Comparison of ENCODE assay signal across 13 mouse cellular contexts in the genomic region with DNA sequence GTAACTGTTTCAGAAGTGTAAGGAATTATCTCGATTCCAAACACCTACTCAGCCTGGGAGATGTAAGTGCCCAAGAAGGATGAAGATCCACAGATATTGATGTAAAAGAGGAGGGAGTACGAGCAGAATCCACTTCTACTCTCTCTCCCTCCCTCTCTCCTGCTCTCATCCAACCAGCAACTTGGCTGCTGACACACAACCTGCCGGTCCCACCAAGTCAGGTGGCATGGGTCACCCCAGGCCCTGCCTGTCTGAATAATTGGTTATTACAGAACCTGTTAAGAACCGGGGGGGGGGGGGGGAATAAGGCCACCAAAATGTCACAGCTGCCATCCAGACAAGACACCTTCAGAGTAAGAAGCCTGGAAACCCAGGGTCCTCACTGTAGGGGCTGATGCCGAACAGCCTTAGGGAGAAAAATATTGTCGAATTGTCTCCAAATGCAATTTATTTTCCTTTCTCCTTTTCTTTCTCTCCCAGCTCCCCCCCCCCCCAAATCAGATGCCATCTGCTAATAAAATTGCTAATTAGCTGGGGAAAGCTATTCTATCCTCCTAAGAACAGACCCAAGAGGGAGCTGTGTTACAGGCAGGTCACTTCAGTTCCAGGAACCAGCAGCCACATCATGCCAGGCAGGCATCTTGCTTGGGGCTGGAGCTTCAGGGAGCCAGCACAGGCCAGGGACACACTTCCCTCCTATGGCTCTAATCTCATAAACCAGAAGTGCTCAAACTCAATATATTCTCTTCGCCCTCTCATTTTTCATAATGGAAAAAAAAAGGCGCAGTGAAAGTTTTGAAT. TPM values are rescaled to one million over a fixed set of nuclear protein-coding genes. Genes with fewer than 3 reads are reported as not detected.
A peak's percentile ranks its signal among the peaks of the same experiment; 100 is the strongest.
DNase-seq lines count a peak whose midpoint lies in the region; ATAC-seq and TF ChIP-seq lines count a peak whose summit lies in the region.
"Had no signal": no experiment of that assay in that cellular context is flagged by ENCODE, and none has a peak within 500 bp of the region (broad histone marks: within the 10 kb centered on the region; RNA-seq: fewer than 3 reads in every experiment).

No protein-coding gene starts in this region.

- no peak for TF ChIP-seq CTCF in brain, embryonic 14.5 days (IDR thresholded peaks at IDR 0.05; ENCODE audit: borderline replicate concordance, extremely low read depth, insufficient read depth, insufficient read length)

- 73% methylated on average over 8 of the region's 8 CpGs for WGBS in hindbrain, embryonic 10.5 days
- 73% methylated on average over 8 of the region's 8 CpGs for WGBS in hindbrain, embryonic 11.5 days
- 68% methylated on average over 8 of the region's 8 CpGs for WGBS in forebrain, embryonic 14.5 days
- WGBS in limb, embryonic 10.5 days = 70% methylated on average over 8 of the region's 8 CpGs

- H3K9ac ChIP-seq in hindbrain, embryonic 11.5 days (ENCODE audit: low read depth, low read length) = no peak overlapping the region
- H3K9ac ChIP-seq in forebrain, embryonic 14.5 days (ENCODE audit: low read length) = no peak overlapping the region

- no peaks in the 10 kb centered on the region for H3K36me3 ChIP-seq in hindbrain, embryonic 10.5 days
- no peaks in the 10 kb centered on the region for H3K36me3 ChIP-seq in hindbrain, embryonic 11.5 days (ENCODE audit: control insufficient read depth, insufficient read depth, low read length)
- no peaks in the 10 kb centered on the region for H3K36me3 ChIP-seq in forebrain, embryonic 14.5 days (ENCODE audit: control insufficient read depth, insufficient read depth, low read length)
- no peaks in the 10 kb centered on the region for H3K36me3 ChIP-seq in limb, embryonic 10.5 days
- H3K36me3 ChIP-seq: heart, embryonic 10.5 days had no signal

- H3K9me3 ChIP-seq in hindbrain, embryonic 10.5 days = no peaks in the 10 kb centered on the region
- no peaks in the 10 kb centered on the region for H3K9me3 ChIP-seq in hindbrain, embryonic 11.5 days (ENCODE audit: control insufficient read depth, low read length)
- H3K9me3 ChIP-seq in forebrain, embryonic 14.5 days (replicated peaks; ENCODE audit: control insufficient read depth, low read length) = no peaks in the 10 kb centered on the region
- no peaks in the 10 kb centered on the region for H3K9me3 ChIP-seq in limb, embryonic 10.5 days (replicated peaks)
- H3K9me3 ChIP-seq: heart, embryonic 10.5 days had no signal

- no peak overlapping the region for H3K4me2 ChIP-seq in hindbrain, embryonic 11.5 days (replicated peaks; ENCODE audit: low read depth, low read length)
- no peak overlapping the region for H3K4me2 ChIP-seq in forebrain, embryonic 14.5 days (ENCODE audit: low read length)

- no peak overlapping the region for H3K4me3 ChIP-seq in hindbrain, embryonic 10.5 days
- H3K4me3 ChIP-seq in hindbrain, embryonic 11.5 days (ENCODE audit: low read depth, low read length) = no peak overlapping the region
- no peak overlapping the region for H3K4me3 ChIP-seq in forebrain, embryonic 14.5 days (ENCODE audit: low read depth, low read length)
- H3K4me3 ChIP-seq in limb, embryonic 10.5 days = no peak overlapping the region
- H3K4me3 ChIP-seq: heart, embryonic 10.5 days; myocyte had no signal

- peaks cover 5% of the 10 kb centered on the region; the same call in 1 of the 2 replicates for H3K27me3 ChIP-seq in hindbrain, embryonic 10.5 days (ENCODE audit: insufficient read depth, poor library complexity, severe bottlenecking)
- no peaks in the 10 kb centered on the region for H3K27me3 ChIP-seq in hindbrain, embryonic 11.5 days (ENCODE audit: control insufficient read depth, insufficient read depth, low read length)
- 0 out of 2 replicates have a peak, but pooled peaks cover under 1% of the 10 kb centered on the region for H3K27me3 ChIP-seq in forebrain, embryonic 14.5 days (replicated peaks; ENCODE audit: control insufficient read depth, insufficient read depth, low read length)
- H3K27me3 ChIP-seq in limb, embryonic 10.5 days (ENCODE audit: low read depth, poor library complexity, severe bottlenecking) = peaks cover 7% of the 10 kb centered on the region; the same call in 1 of the 2 replicates

- no peak for DNase-seq in hindbrain, embryonic 10.5 days (ENCODE audit: low spot score)
- DNase-seq in hindbrain, embryonic 11.5 days (ENCODE audit: low spot score) = no peak
- DNase-seq in brain, embryonic 14.5 days (ENCODE audit: low read depth) = peak; percentile 69
- DNase-seq in forebrain, embryonic 14.5 days (ENCODE audit: low spot score) = peak; percentile 52
- no peak for DNase-seq in limb, embryonic 10.5 days (ENCODE audit: low spot score)
- no peak for DNase-seq in adrenal gland, postnatal 14 days
- no peak for DNase-seq in thymus, adult 18-20 months
- DNase-seq in thymus, postnatal 14 days = no peak
- DNase-seq: adrenal gland, postnatal 36 days; cerebellum, postnatal 14 days; right cerebral cortex, postnatal 14 days had no signal

- H3K4me1 ChIP-seq in hindbrain, embryonic 10.5 days (replicated peaks) = peaks cover 19% of the 10 kb centered on the region
- H3K4me1 ChIP-seq in hindbrain, embryonic 11.5 days (replicated peaks; ENCODE audit: control insufficient read depth, insufficient read depth, low read length) = no peaks in the 10 kb centered on the region
- peaks cover 10% of the 10 kb centered on the region; the same call in 1 of the 2 replicates for H3K4me1 ChIP-seq in forebrain, embryonic 14.5 days (ENCODE audit: control insufficient read depth, insufficient read depth, low read length)
- peaks cover 22% of the 10 kb centered on the region for H3K4me1 ChIP-seq in limb, embryonic 10.5 days

- peak overlapping the region; percentile 12; the same call in 1 of the 2 replicates for H3K27ac ChIP-seq in hindbrain, embryonic 10.5 days
- H3K27ac ChIP-seq in hindbrain, embryonic 11.5 days (ENCODE audit: low read depth, low read length) = no peak overlapping the region
- H3K27ac ChIP-seq in forebrain, embryonic 14.5 days (ENCODE audit: low read depth, low read length) = peak overlapping the region; percentile 48; the same call in 1 of the 2 replicates
- H3K27ac ChIP-seq in limb, embryonic 10.5 days = peak overlapping the region; percentile 56; the same call in 1 of the 2 replicates

- TF ChIP-seq POLR2A in brain, embryonic 14.5 days (IDR thresholded peaks at IDR 0.05; ENCODE audit: borderline replicate concordance, extremely low read depth, insufficient read depth, insufficient read length, poor library complexity, severe bottlenecking) = no peak

- ATAC-seq in hindbrain, embryonic 11.5 days (ENCODE audit: low FRiP score) = no peak
- peak; percentile 54; the same call in 1 of the 2 replicates for ATAC-seq in forebrain, embryonic 14.5 days

RNA-seq across cellular contexts. Expression of a gene that starts 6.7 kb away (rescaled TPM):
- polyA plus RNA-seq in hindbrain, embryonic 10.5 days (2016; fragmentation: Nextera tagmentation; extraction: Ambion mirVana) = 50.2 and 63.3 TPM in 2 replicates
- 89.9 and 93.0 TPM in 2 replicates for polyA plus RNA-seq in hindbrain, embryonic 11.5 days (2014; fragmentation: Nextera tagmentation; extraction: Ambion mirVana)
- polyA plus RNA-seq in brain, embryonic 14.5 days (2012; rRNA removed) = 118 and 129 TPM in 2 replicates
- 50.8 and 64.9 TPM in 2 replicates for polyA plus RNA-seq in forebrain, embryonic 14.5 days (2014; fragmentation: Nextera tagmentation; extraction: Ambion mirVana)
- 47.7 and 53.7 TPM in 2 replicates for polyA plus RNA-seq in limb, embryonic 10.5 days (2016; fragmentation: Nextera tagmentation; extraction: Ambion mirVana)
- 548 and 554 TPM in 2 replicates for total RNA-seq in adrenal gland, postnatal 14 days (2021)

Comparison
In these comparisons a context has a peak if more than half of its experiments do, and no peak if none do; other contexts are left out.
1. DNase-seq: peak in brain, embryonic 14.5 days (single experiment) and forebrain, embryonic 14.5 days (single experiment); none in hindbrain, embryonic 10.5 days (single experiment), hindbrain, embryonic 11.5 days (single experiment), limb, embryonic 10.5 days (single experiment), adrenal gland, postnatal 14 days (single experiment), thymus, adult 18-20 months (0 of 2) and thymus, postnatal 14 days (single experiment).